Mouse (Mus musculus) CD4-positive naive resting alpha-beta T cell, adult 57 days (primary cell): ENCODE measurements around the gene Adamts6. TPM values are rescaled to one million over a fixed set of nuclear protein-coding genes. Genes with fewer than 3 reads are reported as not detected.

ENCODE experiments used
- total RNA-seq: library from RNA; stranded (reverse); gene quantifications from one replicate; pipeline ENCODE4 v1.2.4, GENCODE M21; 2023

Gene Adamts6
- 21.4 TPM for total RNA-seq

GRCm38 (mm10) chr13:104287366-104288225 is at the start of gene Adamts6:
Adamts6 (plus strand) TSS chr13:104287835.

Other genes with a start within 250 kb of the Adamts6 start
- 16.0 TPM for gene Nln, start 178.2 kb upstream of the Adamts6 start, total RNA-seq
- 0.35 TPM for gene Sgtb, start 178.1 kb upstream of the Adamts6 start, total RNA-seq
- gene Trappc13, start 109.4 kb upstream of the Adamts6 start, total RNA-seq = 30.2 TPM
- gene Trim23, start 109.0 kb upstream of the Adamts6 start, total RNA-seq = 14.8 TPM
- gene Cenpk, start 59.2 kb upstream of the Adamts6 start, total RNA-seq = 1.7 TPM
- 25.6 TPM for gene Ppwd1, start 59.0 kb upstream of the Adamts6 start, total RNA-seq